Mouse (Mus musculus) heart, postnatal 0 days (tissue): ENCODE results near the gene Lactbl1.

Experiments used
- CTCF ChIP-seq: IDR thresholded peaks from 2 replicates; pipeline ENCODE4 v1.5.1; 2016; ENCODE audit warnings: antibody characterized with exemption, control low read depth, low read depth
- EP300 ChIP-seq: IDR thresholded peaks from 2 replicates; pipeline ENCODE4 v1.6.1; 2016; ENCODE audit warnings: antibody characterized with exemption, low read depth

DNA sequence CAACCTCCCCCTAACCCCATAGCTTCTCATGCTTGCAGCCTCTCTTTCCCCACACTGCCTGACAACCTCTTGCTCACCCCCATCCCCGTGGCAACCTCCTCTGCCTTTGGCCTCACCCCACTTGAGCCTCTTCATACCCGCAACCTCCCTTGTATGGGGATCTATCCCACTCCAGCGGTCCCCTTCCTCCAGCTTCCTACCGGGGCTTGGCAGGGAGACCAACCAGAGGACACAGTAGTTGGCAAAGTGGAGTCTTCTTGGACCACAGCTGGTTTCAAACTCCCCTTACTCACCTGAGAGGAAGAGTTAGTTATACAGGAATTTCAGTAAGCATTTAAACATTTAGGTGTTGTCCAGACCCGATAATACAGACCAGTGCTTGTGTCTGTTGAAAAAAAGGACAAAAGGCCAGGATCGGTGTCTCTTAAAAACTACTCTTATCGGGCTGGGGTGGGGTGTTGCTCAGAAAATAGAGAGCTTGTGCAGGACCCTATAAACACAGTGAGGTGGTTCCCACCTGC lies 15.9 kb downstream of the Lactbl1 start:
- TF ChIP-seq CTCF (no peak), EP300 (no peak)
